Mouse (Mus musculus) CH12.LX (cell line): Measurements from ENCODE around the gene Fxyd5.

Experiments used
- EP300 ChIP-seq: IDR thresholded peaks from 2 replicates; pipeline ENCODE4 v1.6.1; 2011; ENCODE audit warnings: low read length, improper control_type of control experiment
- MYC ChIP-seq: IDR thresholded peaks from 2 replicates; pipeline ENCODE4 v1.6.1; 2011; ENCODE audit warnings: low read depth, mild to moderate bottlenecking, improper control_type of control experiment, low read length
- POLR2AphosphoS2 ChIP-seq: IDR thresholded peaks from 2 replicates; pipeline ENCODE4 v1.6.1; 2011; ENCODE audit warnings: low read depth, low read length, improper control_type of control experiment
- RAD21 ChIP-seq: IDR thresholded peaks from 2 replicates; pipeline ENCODE4 v1.6.1; 2011; ENCODE audit warnings: low read depth, mild to moderate bottlenecking, low read length, improper control_type of control experiment, moderate library complexity

DNA sequence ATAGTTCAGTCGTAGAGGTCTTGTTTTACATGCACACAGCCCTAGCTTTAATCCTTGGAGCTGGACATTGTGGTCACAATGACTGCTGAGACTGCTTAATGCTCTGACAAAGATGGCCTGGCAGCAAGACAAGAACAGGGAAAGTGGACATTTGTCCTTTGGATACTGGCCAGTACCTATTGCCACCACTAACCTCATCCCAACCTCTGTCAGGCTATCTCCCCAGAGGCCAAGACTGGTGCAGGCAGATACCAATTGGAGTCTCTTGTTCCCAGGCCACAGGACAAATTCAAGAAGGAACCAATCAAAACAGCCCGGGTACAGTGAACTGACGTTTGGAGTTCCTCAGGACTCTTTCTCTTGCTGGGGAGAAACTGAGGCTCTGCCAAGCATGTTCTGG, 45.9 kb upstream of the Fxyd5 start:
- no peak for TF ChIP-seq RAD21
- no peak for TF ChIP-seq POLR2AphosphoS2
- no peak for TF ChIP-seq EP300
- no peak for TF ChIP-seq MYC
